Mouse (Mus musculus): Measurements from ENCODE around the gene Efna3. TPM values are rescaled to one million over a fixed set of nuclear protein-coding genes. Genes with fewer than 3 reads are reported as not detected.
A peak's percentile ranks its signal among the peaks of the same experiment; 100 is the strongest.

Efna3 gene
- total and polyA plus RNA-seq, 2 experiments from 2014 or later: 0.44 TPM; not detected in 1

GRCm38 (mm10) chr3:89318971-89319590 lies 3.7 kb downstream of the Efna3 start:
- Histone ChIP-seq H3K4me1 (ENCODE audit: control insufficient read depth, insufficient read depth) (peaks cover 50% of the 10 kb centered on the region), H3K27me3 (ENCODE audit: control insufficient read depth, insufficient read depth, low read length) (peaks cover 80% of the 10 kb centered on the region), H3K27ac (ENCODE audit: low read depth) (no peak overlapping the region), H3K9me3 (replicated peaks; ENCODE audit: control insufficient read depth, low read length) (no peaks in the 10 kb centered on the region), H3K9ac (replicated peaks; ENCODE audit: low read depth, low read length) (no peak overlapping the region), H3K36me3 (replicated peaks; ENCODE audit: control insufficient read depth, insufficient read depth, low read length) (no peaks in the 10 kb centered on the region), H3K4me2 (ENCODE audit: low read depth, low read length) (peak overlapping the region; percentile 91), H3K4me3 (ENCODE audit: low read depth, low read length) (peak overlapping the region; percentile 58)
- ATAC-seq (ENCODE audit: insufficient read depth, low read depth) (no peak), DNase-seq (ENCODE audit: low spot score) (no peak)
- TF ChIP-seq CTCF (IDR thresholded peaks at IDR 0.05; ENCODE audit: low read depth): no peak
- no peak for TF ChIP-seq EP300 (IDR thresholded peaks at IDR 0.05; ENCODE audit: low read depth)
- WGBS: 16% methylated on average over 21 of the region's 21 CpGs

- Histone ChIP-seq H3K4me1 (ENCODE audit: control insufficient read depth, insufficient read depth) (peaks cover 50% of the 10 kb centered on the region), H3K4me2 (ENCODE audit: low read depth, low read length) (no peak overlapping the region), H3K9ac (replicated peaks; ENCODE audit: low read depth, low read length) (no peak overlapping the region), H3K9me3 (replicated peaks; ENCODE audit: control insufficient read depth, low read length) (no peaks in the 10 kb centered on the region), H3K4me3 (ENCODE audit: low read depth, low read length) (no peak overlapping the region), H3K27ac (ENCODE audit: low read depth) (no peak overlapping the region), H3K27me3 (ENCODE audit: control insufficient read depth, insufficient read depth, low read length) (peaks cover 72% of the 10 kb centered on the region), H3K36me3 (replicated peaks; ENCODE audit: control insufficient read depth, insufficient read depth, low read length) (no peaks in the 10 kb centered on the region)
- ATAC-seq (ENCODE audit: insufficient read depth, low read depth) (no peak), DNase-seq (ENCODE audit: low spot score) (no peak)
- no peak for TF ChIP-seq EP300 (IDR thresholded peaks at IDR 0.05; ENCODE audit: low read depth)
- no peak for TF ChIP-seq CTCF (IDR thresholded peaks at IDR 0.05; ENCODE audit: low read depth)
- WGBS: 81% methylated on average over 8 of the region's 8 CpGs
These were observed 4.4 kb downstream of the Efna3 start for GRCm38 (mm10) chr3:89318316-89318715.

- Histone ChIP-seq H3K36me3 (replicated peaks; ENCODE audit: control insufficient read depth, insufficient read depth, low read length) (no peaks in the 10 kb centered on the region), H3K4me2 (ENCODE audit: low read depth, low read length) (no peak overlapping the region), H3K27ac (ENCODE audit: low read depth) (no peak overlapping the region), H3K4me1 (ENCODE audit: control insufficient read depth, insufficient read depth) (peaks cover 44% of the 10 kb centered on the region), H3K4me3 (ENCODE audit: low read depth, low read length) (no peak overlapping the region), H3K27me3 (ENCODE audit: control insufficient read depth, insufficient read depth, low read length) (peaks cover 62% of the 10 kb centered on the region), H3K9ac (replicated peaks; ENCODE audit: low read depth, low read length) (no peak overlapping the region), H3K9me3 (replicated peaks; ENCODE audit: control insufficient read depth, low read length) (no peaks in the 10 kb centered on the region)
- DNase-seq (ENCODE audit: low spot score): no peak
- no peak for ATAC-seq (ENCODE audit: insufficient read depth, low read depth)
- 65% methylated on average over 6 of the region's 6 CpGs for WGBS
- TF ChIP-seq EP300 (IDR thresholded peaks at IDR 0.05; ENCODE audit: low read depth) (no peak), CTCF (IDR thresholded peaks at IDR 0.05; ENCODE audit: low read depth) (no peak)
These were observed 5.5 kb downstream of the Efna3 start for GRCm38 (mm10) chr3:89317246-89317645.

GRCm38 (mm10) chr3:89316833-89317232 lies 5.9 kb downstream of the Efna3 start:
- Histone ChIP-seq H3K4me2 (ENCODE audit: low read depth, low read length) (peak overlapping the region; percentile 63), H3K4me3 (ENCODE audit: low read depth, low read length) (no peak overlapping the region), H3K4me1 (ENCODE audit: control insufficient read depth, insufficient read depth) (peaks cover 43% of the 10 kb centered on the region), H3K27ac (ENCODE audit: low read depth) (no peak overlapping the region), H3K9me3 (replicated peaks; ENCODE audit: control insufficient read depth, low read length) (no peaks in the 10 kb centered on the region), H3K9ac (replicated peaks; ENCODE audit: low read depth, low read length) (no peak overlapping the region), H3K27me3 (ENCODE audit: control insufficient read depth, insufficient read depth, low read length) (peaks cover 58% of the 10 kb centered on the region), H3K36me3 (replicated peaks; ENCODE audit: control insufficient read depth, insufficient read depth, low read length) (no peaks in the 10 kb centered on the region)
- DNase-seq (ENCODE audit: low spot score) (peak; percentile 77), ATAC-seq (ENCODE audit: insufficient read depth, low read depth) (peak; percentile 45; the same call in 1 of the 2 replicates)
- 3% methylated on average over 4 of the region's 4 CpGs for WGBS
- peak; percentile 98 for TF ChIP-seq CTCF (IDR thresholded peaks at IDR 0.05; ENCODE audit: low read depth)
- TF ChIP-seq EP300 (IDR thresholded peaks at IDR 0.05; ENCODE audit: low read depth): no peak

GRCm38 (mm10) chr3:89315930-89316831 lies 6.6 kb downstream of the Efna3 start:
- Histone ChIP-seq H3K36me3 (replicated peaks; ENCODE audit: control insufficient read depth, insufficient read depth, low read length) (no peaks in the 10 kb centered on the region), H3K4me2 (ENCODE audit: low read depth, low read length) (peak overlapping the region; percentile 63), H3K27ac (ENCODE audit: low read depth) (no peak overlapping the region), H3K4me3 (ENCODE audit: low read depth, low read length) (0 out of 2 replicates have a peak overlapping the region, but pooled peaks have one; percentile 26), H3K27me3 (ENCODE audit: control insufficient read depth, insufficient read depth, low read length) (peaks cover 51% of the 10 kb centered on the region), H3K9ac (replicated peaks; ENCODE audit: low read depth, low read length) (no peak overlapping the region), H3K9me3 (replicated peaks; ENCODE audit: control insufficient read depth, low read length) (no peaks in the 10 kb centered on the region), H3K4me1 (ENCODE audit: control insufficient read depth, insufficient read depth) (peaks cover 37% of the 10 kb centered on the region)
- TF ChIP-seq CTCF (IDR thresholded peaks at IDR 0.05; ENCODE audit: low read depth): no peak
- no peak for TF ChIP-seq EP300 (IDR thresholded peaks at IDR 0.05; ENCODE audit: low read depth)
- no peak for DNase-seq (ENCODE audit: low spot score)
- 22% methylated on average over 40 of the region's 40 CpGs for WGBS
- ATAC-seq (ENCODE audit: insufficient read depth, low read depth): 0 out of 2 replicates have a peak, but pooled peaks have one; percentile 4

All from heart, postnatal 0 days (tissue).